Mouse (Mus musculus): Measurements from ENCODE around the gene Elovl7. TPM values are rescaled to one million over a fixed set of nuclear protein-coding genes. Genes with fewer than 3 reads are reported as not detected.

Gene Elovl7
- polyA plus RNA-seq, 1 experiment from 2014 or later, result 2.4 TPM

DNA sequence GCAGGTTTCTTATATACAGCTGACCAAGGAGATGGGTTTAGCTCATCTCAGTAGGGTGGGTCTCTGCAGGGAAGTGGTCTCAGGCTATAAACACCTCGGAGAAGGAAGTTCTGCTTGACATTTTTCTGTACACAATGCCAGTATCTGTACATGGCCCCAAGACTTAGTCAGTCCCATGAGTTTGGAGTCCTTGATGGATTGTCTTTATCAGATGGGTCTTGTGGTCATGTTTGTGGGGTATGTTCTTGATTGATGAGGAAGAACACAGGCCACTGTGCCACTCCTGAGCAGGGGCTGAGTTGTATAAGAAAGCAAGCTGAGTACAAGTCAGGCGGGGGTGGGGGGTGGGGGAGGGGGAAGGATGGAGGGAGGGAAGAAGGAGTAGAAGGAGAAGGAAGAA, 90.5 kb downstream of the Elovl7 start:
- Histone ChIP-seq H3K4me1 (peaks cover 15% of the 10 kb centered on the region; the same call in 1 of the 2 replicates), H3K4me3 (no peak overlapping the region), H3K36me3 (no peaks in the 10 kb centered on the region), H3K9ac (no peak overlapping the region), H3K27ac (no peak overlapping the region), H3K4me2 (replicated peaks) (no peak overlapping the region), H3K27me3 (no peaks in the 10 kb centered on the region), H3K9me3 (no peaks in the 10 kb centered on the region)
- no peak for ATAC-seq (ENCODE audit: insufficient number of reproducible peaks, insufficient read depth, low FRiP score, low TSS enrichment)
- 31% methylated on average over 2 of the region's 2 CpGs for WGBS

DNA sequence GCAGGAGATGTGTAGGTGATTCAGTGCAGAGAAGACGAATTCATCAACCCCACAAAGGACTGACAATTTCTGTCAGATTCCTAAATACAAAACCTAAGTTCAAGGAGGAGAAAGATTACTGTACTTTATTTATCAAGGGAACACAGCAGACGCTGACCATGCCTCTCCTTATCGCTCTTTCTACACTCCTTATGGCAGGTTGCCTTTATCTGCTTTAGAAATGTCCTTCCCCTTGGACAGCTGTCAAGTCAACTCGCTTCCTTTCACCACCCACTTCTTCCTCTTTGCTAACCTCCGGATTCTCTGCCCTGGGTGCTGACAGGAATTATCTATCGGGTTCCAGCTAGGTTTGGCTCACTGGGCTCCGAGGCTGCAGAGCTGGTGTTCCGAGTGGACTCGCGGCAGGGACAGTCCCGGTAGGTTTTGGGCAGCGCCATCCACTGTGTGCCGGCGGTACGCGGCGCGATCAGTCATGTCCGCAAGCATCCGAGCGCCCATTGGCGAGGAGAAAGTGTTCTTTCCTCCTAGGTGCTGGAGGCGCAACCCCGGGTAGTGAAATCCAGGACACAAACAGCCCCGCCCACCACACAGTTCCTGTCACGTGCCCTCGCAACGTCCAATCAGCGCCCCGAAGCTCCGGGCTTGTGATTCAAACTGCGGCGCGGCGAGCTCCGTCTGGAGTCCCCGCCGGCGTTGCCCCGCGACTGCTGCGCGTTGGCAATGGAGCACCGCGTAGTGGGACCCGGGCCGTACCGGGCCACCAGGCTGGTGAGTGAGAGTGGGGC, 101.7 kb downstream of the Elovl7 start, which contains the start of gene Depdc1b:
Gene Depdc1b (plus strand): TSS at position 631 of the 785 bp plus-strand sequence.
- peak within 1 kb of the TSS; percentile 60; the same call in 1 of the 2 replicates for H3K27ac ChIP-seq
- H3K36me3 ChIP-seq, result no peaks in the 10 kb centered on the region
- no peaks in the 10 kb centered on the region for H3K27me3 ChIP-seq
- H3K4me1 ChIP-seq, result peaks cover 10% of the 10 kb centered on the region
- H3K9me3 ChIP-seq, result no peaks in the 10 kb centered on the region
- peak within 1 kb of the TSS; percentile 76 for H3K4me3 ChIP-seq
- peak within 1 kb of the TSS; percentile 70 for H3K9ac ChIP-seq
- WGBS, result under 1% methylated on average over 48 of the region's 48 CpGs
- peak within 1 kb of the TSS; percentile 79 for H3K4me2 ChIP-seq (replicated peaks)
- peak; percentile 90 for ATAC-seq (ENCODE audit: insufficient number of reproducible peaks, insufficient read depth, low FRiP score, low TSS enrichment)

DNA sequence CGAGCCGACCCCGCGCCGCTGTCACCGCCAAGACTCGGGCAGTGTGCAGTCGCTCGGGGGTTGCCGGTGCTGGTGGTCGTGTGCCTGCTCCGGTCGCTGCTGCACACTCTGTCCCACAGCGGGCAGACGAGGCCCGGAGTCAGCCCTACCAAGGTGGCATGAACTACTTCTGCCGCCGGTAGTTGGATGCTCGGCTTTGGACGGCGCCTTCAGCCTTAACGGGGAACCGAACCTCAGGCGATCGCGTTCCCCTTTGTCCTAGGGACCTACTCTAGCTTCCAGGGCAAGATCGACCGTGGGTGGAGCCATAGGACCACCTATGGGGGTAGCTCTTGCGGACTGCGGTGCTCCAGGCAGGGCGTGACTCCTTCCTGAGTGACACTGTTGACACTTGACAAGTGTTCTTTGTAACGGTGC, 102.3 kb downstream of the Elovl7 start:
- Histone ChIP-seq H3K4me3 (peak overlapping the region; percentile 76), H3K27ac (peak overlapping the region; percentile 52; the same call in 1 of the 2 replicates), H3K9me3 (no peaks in the 10 kb centered on the region), H3K36me3 (no peaks in the 10 kb centered on the region), H3K9ac (peak overlapping the region; percentile 70), H3K4me2 (replicated peaks) (peak overlapping the region; percentile 79), H3K27me3 (no peaks in the 10 kb centered on the region), H3K4me1 (peaks cover 10% of the 10 kb centered on the region)
- peak; percentile 69 for ATAC-seq (ENCODE audit: insufficient number of reproducible peaks, insufficient read depth, low FRiP score, low TSS enrichment)
- WGBS, result under 1% methylated on average over 32 of the region's 32 CpGs

DNA sequence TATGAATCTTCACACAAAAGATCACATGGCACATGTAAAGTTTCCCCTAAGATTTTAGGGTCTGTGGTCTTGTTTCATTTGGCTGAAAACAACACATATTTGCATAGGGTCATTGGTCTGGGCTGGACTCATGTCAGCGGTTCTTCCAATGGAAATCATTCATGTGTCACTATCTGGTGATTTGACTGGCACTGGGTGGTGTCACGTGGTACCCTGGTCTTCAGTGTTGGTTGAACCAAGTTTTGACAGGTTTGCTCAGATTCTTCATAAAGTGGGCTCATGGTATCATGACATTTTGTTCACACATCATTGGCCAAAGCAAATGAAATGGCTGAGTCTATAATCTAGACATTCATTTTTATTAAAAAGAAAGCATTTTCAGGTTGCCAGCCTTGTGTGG, 103.2 kb downstream of the Elovl7 start:
- H3K36me3 ChIP-seq, result no peaks in the 10 kb centered on the region
- H3K4me3 ChIP-seq, result peak overlapping the region; percentile 76
- H3K4me2 ChIP-seq (replicated peaks), result peak overlapping the region; percentile 79
- peaks cover 10% of the 10 kb centered on the region for H3K4me1 ChIP-seq
- H3K9me3 ChIP-seq, result no peaks in the 10 kb centered on the region
- 86% methylated on average over 2 of the region's 2 CpGs for WGBS
- no peak overlapping the region for H3K9ac ChIP-seq
- H3K27me3 ChIP-seq, result no peaks in the 10 kb centered on the region
- H3K27ac ChIP-seq, result no peak overlapping the region
- ATAC-seq (ENCODE audit: insufficient number of reproducible peaks, insufficient read depth, low FRiP score, low TSS enrichment), result no peak

DNA sequence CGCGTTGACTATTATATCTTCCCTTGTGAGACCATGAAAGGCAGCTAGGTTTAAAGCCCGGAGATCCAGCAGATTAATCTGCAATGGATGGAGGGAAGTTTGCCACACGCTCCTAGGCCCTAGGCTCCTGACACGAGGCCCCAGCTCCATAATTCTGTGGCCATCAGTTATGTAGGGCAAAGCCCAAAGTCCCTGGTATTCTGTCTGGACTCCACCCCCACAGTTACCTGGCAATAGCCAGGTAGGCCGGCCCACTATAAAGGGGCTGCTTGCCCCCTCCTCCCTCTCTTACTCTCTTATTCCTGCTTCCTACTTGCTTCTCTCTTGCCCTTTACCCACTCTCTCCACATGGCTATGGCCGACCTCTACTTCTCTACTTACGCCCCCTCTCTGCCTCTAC, 104.8 kb downstream of the Elovl7 start:
- Histone ChIP-seq H3K27me3 (no peaks in the 10 kb centered on the region), H3K4me3 (no peak overlapping the region), H3K27ac (no peak overlapping the region), H3K9me3 (no peaks in the 10 kb centered on the region), H3K4me2 (replicated peaks) (no peak overlapping the region), H3K4me1 (peaks cover 10% of the 10 kb centered on the region), H3K9ac (no peak overlapping the region), H3K36me3 (peaks cover 2% of the 10 kb centered on the region; the same call in 1 of the 2 replicates)
- no peak for ATAC-seq (ENCODE audit: insufficient number of reproducible peaks, insufficient read depth, low FRiP score, low TSS enrichment)
- 94% methylated on average over 8 of the region's 8 CpGs for WGBS

DNA sequence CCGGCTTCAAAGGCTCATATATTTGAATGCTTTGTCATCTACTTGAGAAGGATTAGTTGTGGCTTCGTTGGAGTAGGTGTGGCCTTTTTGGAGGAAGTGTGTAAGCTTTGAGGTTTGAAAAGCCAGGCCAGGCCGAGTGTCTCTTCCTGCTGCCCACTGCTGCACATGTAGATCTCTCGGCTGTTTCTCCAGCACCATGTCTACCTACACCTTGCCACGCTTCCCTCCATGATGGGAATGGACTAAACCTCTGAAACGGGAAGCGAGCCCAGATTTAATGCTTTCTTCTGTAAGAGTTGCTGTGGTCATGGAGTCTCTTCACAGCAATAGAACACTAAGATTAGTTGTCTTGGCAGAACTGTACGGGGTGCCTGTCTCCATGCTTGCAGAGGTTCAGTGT, 106.0 kb downstream of the Elovl7 start:
- Histone ChIP-seq H3K9ac (no peak overlapping the region), H3K27me3 (no peaks in the 10 kb centered on the region)

DNA sequence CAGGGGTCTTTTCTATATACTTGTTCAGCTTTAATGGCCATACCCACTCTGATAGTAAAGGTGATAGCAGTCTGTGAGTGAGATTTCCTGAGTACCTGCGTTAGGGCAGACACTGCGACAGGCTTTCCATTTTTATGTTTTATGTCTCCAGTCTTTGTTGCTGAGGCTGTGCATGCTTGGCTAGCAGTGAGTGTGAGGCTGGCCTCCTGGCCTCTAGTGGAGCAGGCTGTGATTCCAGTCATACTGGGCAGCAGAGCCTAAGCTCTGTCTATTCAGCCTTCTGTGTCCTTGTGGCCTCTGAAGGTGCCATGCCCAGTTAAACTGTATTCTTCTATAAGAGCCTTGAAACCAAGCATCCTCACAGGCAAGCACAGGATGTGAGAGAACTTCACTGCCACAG, 108.3 kb downstream of the Elovl7 start:
- Histone ChIP-seq H3K4me1 (0 out of 2 replicates have a peak, but pooled peaks cover under 1% of the 10 kb centered on the region), H3K27ac (no peak overlapping the region), H3K9me3 (no peaks in the 10 kb centered on the region), H3K9ac (no peak overlapping the region), H3K27me3 (no peaks in the 10 kb centered on the region), H3K4me3 (no peak overlapping the region), H3K36me3 (peaks cover 16% of the 10 kb centered on the region), H3K4me2 (replicated peaks) (no peak overlapping the region)
- ATAC-seq (ENCODE audit: insufficient number of reproducible peaks, insufficient read depth, low FRiP score, low TSS enrichment), result no peak
- WGBS, result 94% methylated on average over 2 of the region's 2 CpGs

More for the DNA sequence above, 106.0 kb downstream of the Elovl7 start:
- H3K27ac ChIP-seq, result no peak overlapping the region
- peaks cover 12% of the 10 kb centered on the region for H3K36me3 ChIP-seq
- H3K4me2 ChIP-seq (replicated peaks), result no peak overlapping the region
- WGBS, result 94% methylated on average over 8 of the region's 8 CpGs
- no peak overlapping the region for H3K4me3 ChIP-seq
- H3K9me3 ChIP-seq, result no peaks in the 10 kb centered on the region
- H3K4me1 ChIP-seq, result peaks cover 10% of the 10 kb centered on the region
- no peak for ATAC-seq (ENCODE audit: insufficient number of reproducible peaks, insufficient read depth, low FRiP score, low TSS enrichment)

DNA sequence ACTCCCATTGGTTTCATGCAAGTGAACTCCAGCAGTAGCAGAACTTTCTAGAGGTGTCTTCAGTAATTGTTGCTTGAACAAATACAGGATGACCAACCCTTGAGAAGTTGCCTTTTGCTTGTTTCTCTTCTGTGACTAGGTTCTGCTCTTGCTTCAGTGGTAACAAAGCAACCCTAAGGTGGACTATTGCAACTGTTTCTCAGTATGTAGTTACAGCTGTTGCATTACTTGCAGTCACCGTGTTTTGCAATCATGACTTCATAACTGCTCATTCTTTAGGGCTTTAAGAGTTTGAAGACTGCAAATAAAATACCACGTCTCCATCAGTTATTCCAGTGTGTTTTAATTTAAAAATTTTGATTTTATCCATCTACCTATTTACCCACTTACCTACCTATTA, 109.1 kb downstream of the Elovl7 start:
- no peaks in the 10 kb centered on the region for H3K27me3 ChIP-seq
- H3K4me2 ChIP-seq (replicated peaks), result no peak overlapping the region
- H3K9ac ChIP-seq, result no peak overlapping the region
- no peaks in the 10 kb centered on the region for H3K4me1 ChIP-seq
- WGBS, result 89% methylated on average over 2 of the region's 2 CpGs
- H3K27ac ChIP-seq, result no peak overlapping the region
- H3K4me3 ChIP-seq, result no peak overlapping the region
- H3K36me3 ChIP-seq, result peaks cover 16% of the 10 kb centered on the region
- H3K9me3 ChIP-seq, result no peaks in the 10 kb centered on the region
- no peak for ATAC-seq (ENCODE audit: insufficient number of reproducible peaks, insufficient read depth, low FRiP score, low TSS enrichment)

DNA sequence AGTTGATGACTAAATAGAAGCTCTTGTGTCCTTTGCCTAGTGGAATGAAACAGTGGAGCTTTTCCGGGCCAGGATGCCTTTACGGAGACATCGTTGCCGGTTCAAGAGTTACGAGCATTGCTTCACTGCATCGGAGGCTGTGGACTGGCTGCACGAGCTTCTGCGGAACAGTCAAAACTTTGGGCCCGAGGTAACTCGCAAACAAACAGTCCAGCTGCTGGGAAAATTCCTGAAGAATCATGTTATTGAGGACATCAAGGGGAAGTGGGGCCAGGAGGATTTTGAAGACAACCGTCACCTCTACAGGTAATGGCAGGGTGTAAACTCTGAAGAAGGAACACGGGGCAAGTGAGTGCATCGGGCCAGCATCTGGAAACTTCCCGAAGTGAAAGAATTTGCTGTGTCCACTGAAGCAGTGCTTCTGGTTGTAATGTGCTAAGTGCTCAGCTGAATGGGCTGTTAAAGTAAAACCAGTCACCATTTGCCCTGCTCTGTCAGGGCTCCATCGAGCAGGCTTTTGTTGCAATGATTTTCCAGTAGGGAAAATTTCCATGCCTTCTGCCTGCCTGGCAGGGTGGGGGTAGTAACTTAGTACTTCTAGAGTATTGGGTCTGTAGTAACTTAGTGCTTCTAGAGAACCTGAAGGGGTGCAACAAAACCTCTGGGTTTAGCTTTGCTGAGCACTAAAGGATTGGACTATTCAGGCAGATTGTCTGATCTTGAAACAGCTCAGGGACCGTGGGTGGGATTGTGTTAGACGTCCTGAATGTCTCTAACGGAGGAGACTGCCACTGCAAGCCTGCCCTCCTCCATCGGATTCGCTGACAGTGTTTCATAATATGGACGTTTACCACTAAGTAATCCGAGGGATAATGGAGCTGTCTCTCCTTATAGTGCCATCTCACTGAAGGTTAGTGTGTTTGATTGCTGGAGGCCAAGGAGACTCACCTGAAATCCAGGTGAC, 109.9 kb downstream of the Elovl7 start:
- H3K27ac ChIP-seq, result no peak overlapping the region
- no peaks in the 10 kb centered on the region for H3K4me1 ChIP-seq
- 93% methylated on average over 22 of the region's 22 CpGs for WGBS
- no peak for ATAC-seq (ENCODE audit: insufficient number of reproducible peaks, insufficient read depth, low FRiP score, low TSS enrichment)
- H3K4me3 ChIP-seq, result no peak overlapping the region
- no peak overlapping the region for H3K9ac ChIP-seq
- peaks cover 16% of the 10 kb centered on the region for H3K36me3 ChIP-seq
- H3K27me3 ChIP-seq, result no peaks in the 10 kb centered on the region
- no peaks in the 10 kb centered on the region for H3K9me3 ChIP-seq
- H3K4me2 ChIP-seq (replicated peaks), result no peak overlapping the region

DNA sequence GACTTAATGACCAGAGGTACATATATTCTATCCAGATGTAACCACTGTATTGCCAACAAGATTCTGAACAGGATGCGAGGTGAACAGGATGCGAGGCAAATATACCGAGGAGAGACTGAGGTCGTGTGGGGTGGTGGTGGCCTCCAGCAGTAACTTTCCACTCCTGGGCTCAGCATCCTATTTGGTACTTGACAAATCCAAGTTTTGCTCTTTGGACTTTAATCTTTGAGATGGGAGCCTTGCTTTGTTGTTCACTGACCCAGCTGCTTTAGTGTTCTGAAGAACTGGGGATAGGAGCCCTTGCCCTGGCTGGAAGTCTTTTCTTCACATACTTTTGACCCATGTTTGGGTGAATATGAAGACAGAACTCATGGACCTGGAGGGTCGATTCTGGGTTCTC, 111.7 kb downstream of the Elovl7 start:
- Histone ChIP-seq H3K9me3 (no peaks in the 10 kb centered on the region), H3K4me3 (no peak overlapping the region), H3K27me3 (no peaks in the 10 kb centered on the region), H3K36me3 (peaks cover 16% of the 10 kb centered on the region), H3K4me2 (replicated peaks) (no peak overlapping the region), H3K9ac (no peak overlapping the region), H3K4me1 (no peaks in the 10 kb centered on the region), H3K27ac (no peak overlapping the region)
- 88% methylated on average over 5 of the region's 5 CpGs for WGBS
- no peak for ATAC-seq (ENCODE audit: insufficient number of reproducible peaks, insufficient read depth, low FRiP score, low TSS enrichment)

DNA sequence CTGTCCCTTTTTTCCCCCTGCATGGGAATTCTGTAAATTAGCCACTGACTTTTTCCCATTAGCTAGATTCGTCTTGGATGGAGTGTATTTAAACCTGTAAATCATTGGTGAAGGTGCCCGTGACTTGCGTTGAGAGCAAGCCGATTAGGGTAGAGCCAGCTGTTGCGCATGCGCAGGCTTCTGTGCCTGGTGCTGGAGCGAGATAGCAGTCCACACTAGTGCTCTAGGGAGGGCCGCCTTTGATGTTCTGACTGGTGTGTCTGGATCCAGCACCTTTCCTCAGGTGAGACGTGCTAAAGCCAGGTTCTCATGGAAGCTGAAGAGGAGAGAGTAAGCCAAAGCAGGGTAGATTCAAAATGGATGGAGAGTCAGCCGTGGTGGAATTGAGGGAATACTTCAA, 112.1 kb downstream of the Elovl7 start:
- H3K9me3 ChIP-seq, result no peaks in the 10 kb centered on the region
- 95% methylated on average over 10 of the region's 10 CpGs for WGBS
- H3K4me2 ChIP-seq (replicated peaks), result no peak overlapping the region
- no peak overlapping the region for H3K9ac ChIP-seq
- ATAC-seq (ENCODE audit: insufficient number of reproducible peaks, insufficient read depth, low FRiP score, low TSS enrichment), result no peak
- H3K4me1 ChIP-seq, result no peaks in the 10 kb centered on the region
- H3K27ac ChIP-seq, result no peak overlapping the region
- H3K36me3 ChIP-seq, result peaks cover 16% of the 10 kb centered on the region
- no peaks in the 10 kb centered on the region for H3K27me3 ChIP-seq
- H3K4me3 ChIP-seq, result no peak overlapping the region

All from embryonic facial prominence, embryonic 12.5 days (tissue).